ENCODE assay signal across 10 mouse cellular contexts in genomic region chr2:153548221-153548923, GRCm38 (mm10). TPM values are rescaled to one million over a fixed set of nuclear protein-coding genes. Genes with fewer than 3 reads are reported as not detected.
DNase-seq lines count a peak whose midpoint lies in the region; ATAC-seq and TF ChIP-seq lines count a peak whose summit lies in the region.
"Had no signal": no experiment of that assay in that cellular context is flagged by ENCODE, and none has a peak within 500 bp of the region (broad histone marks: within the 10 kb centered on the region; RNA-seq: fewer than 3 reads in every experiment).

No protein-coding gene starts in this region.

- H3K4me1 ChIP-seq in heart, embryonic 14.5 days (ENCODE audit: control insufficient read depth in 2 of 2, insufficient read depth in 2 of 2, low read length in 2 of 2) = peaks cover 21 to 27% of the 10 kb centered on the region in 2 experiments
- H3K4me1 ChIP-seq in forebrain, embryonic 11.5 days (replicated peaks; ENCODE audit: control insufficient read depth, insufficient read depth, low read length) = peaks cover 8% of the 10 kb centered on the region
- H3K4me1 ChIP-seq in midbrain, embryonic 12.5 days = peaks cover 24% of the 10 kb centered on the region

- intact Hi-C loops in left cerebral cortex, adult 2 months (cut with DNase I) = no loop called here

- DNase-seq in heart, adult 11 months = no peak
- peak; percentile 50 to 60 for DNase-seq in adrenal gland, adult 18-20 months (ENCODE audit: low spot score in 2 of 2)
- no peak for DNase-seq in forebrain, embryonic 11.5 days (ENCODE audit: low spot score)
- no peak for DNase-seq in cerebellum, adult 11-12 months
- no peak for DNase-seq in left cerebral cortex, adult 2 months (ENCODE audit: extremely low spot score in 1 of 2, low spot score in 2 of 2)
- DNase-seq in left cerebral cortex, adult 9 months (ENCODE audit: low spot score in 2 of 2) = no peak
- DNase-seq: lung, postnatal 14 days had no signal

- no peak overlapping the region for H3K4me2 ChIP-seq in heart, embryonic 14.5 days (ENCODE audit: low read length)
- H3K4me2 ChIP-seq in forebrain, embryonic 11.5 days (ENCODE audit: low read depth, low read length, severe bottlenecking) = no peak overlapping the region
- no peak overlapping the region; the same call in 1 of the 2 replicates for H3K4me2 ChIP-seq in midbrain, embryonic 12.5 days (replicated peaks)

- H3K9me3 ChIP-seq in heart, embryonic 14.5 days (ENCODE audit: control insufficient read depth, low read length) = no peaks in the 10 kb centered on the region
- H3K9me3 ChIP-seq in forebrain, embryonic 11.5 days (ENCODE audit: control insufficient read depth, low read length) = no peaks in the 10 kb centered on the region
- H3K9me3 ChIP-seq in midbrain, embryonic 12.5 days = no peaks in the 10 kb centered on the region

- H3K4me3 ChIP-seq in heart, embryonic 14.5 days (ENCODE audit: control insufficient read depth in 1 of 2, insufficient read depth in 1 of 2, low read depth in 1 of 2, low read length in 2 of 2) = no peak overlapping the region
- H3K4me3 ChIP-seq in forebrain, embryonic 11.5 days (ENCODE audit: low read depth, low read length) = no peak overlapping the region
- no peak overlapping the region for H3K4me3 ChIP-seq in midbrain, embryonic 12.5 days
- no peak overlapping the region for H3K4me3 ChIP-seq in left cerebral cortex, adult 2 months

- no peak for ATAC-seq in heart, embryonic 14.5 days (ENCODE audit: insufficient number of reproducible peaks, insufficient read depth, low FRiP score, low read depth)
- ATAC-seq in forebrain, embryonic 11.5 days (replicated peaks; ENCODE audit: low FRiP score) = peak; percentile 61; the same call in 1 of the 2 replicates
- peak; percentile 47; the same call in 1 of the 2 replicates for ATAC-seq in midbrain, embryonic 12.5 days (ENCODE audit: low FRiP score, low read depth)

- no peak for TF ChIP-seq CTCF in left cerebral cortex, adult 2 months (IDR thresholded peaks at IDR 0.05)

- WGBS in heart, embryonic 14.5 days = 37% methylated on average over 14 of the region's 14 CpGs
- 44% methylated on average over 14 of the region's 14 CpGs for WGBS in forebrain, embryonic 11.5 days
- WGBS in midbrain, embryonic 12.5 days = 34% methylated on average over 14 of the region's 14 CpGs

- no peaks in the 10 kb centered on the region for H3K27me3 ChIP-seq in heart, embryonic 14.5 days (ENCODE audit: control insufficient read depth, insufficient read depth, low read length)
- no peaks in the 10 kb centered on the region for H3K27me3 ChIP-seq in forebrain, embryonic 11.5 days (ENCODE audit: control insufficient read depth, insufficient read depth, low read length)
- H3K27me3 ChIP-seq in midbrain, embryonic 12.5 days = no peaks in the 10 kb centered on the region

- peak overlapping the region; percentile 8; the same call in 1 of the 2 replicates for H3K9ac ChIP-seq in heart, embryonic 14.5 days (ENCODE audit: low read length)
- no peak overlapping the region for H3K9ac ChIP-seq in forebrain, embryonic 11.5 days (ENCODE audit: low read length)
- no peak overlapping the region for H3K9ac ChIP-seq in midbrain, embryonic 12.5 days (replicated peaks)

- no peaks in the 10 kb centered on the region for H3K36me3 ChIP-seq in heart, embryonic 14.5 days (ENCODE audit: control insufficient read depth, insufficient read depth, low read length)
- no peaks in the 10 kb centered on the region for H3K36me3 ChIP-seq in forebrain, embryonic 11.5 days (ENCODE audit: control insufficient read depth, insufficient read depth, low read length)
- no peaks in the 10 kb centered on the region for H3K36me3 ChIP-seq in midbrain, embryonic 12.5 days

- peak overlapping the region in 1 of 2 experiments; percentile 67; a peak in 2 of 4 replicates for H3K27ac ChIP-seq in heart, embryonic 14.5 days (replicated peaks in 1 of 2; ENCODE audit: control insufficient read depth in 1 of 2, insufficient read depth in 1 of 2, low read depth in 2 of 2, low read length in 2 of 2)
- no peak overlapping the region for H3K27ac ChIP-seq in forebrain, embryonic 11.5 days (ENCODE audit: low read depth, low read length)
- H3K27ac ChIP-seq in midbrain, embryonic 12.5 days (replicated peaks) = no peak overlapping the region
- no peak overlapping the region for H3K27ac ChIP-seq in left cerebral cortex, adult 2 months

RNA-seq across cellular contexts. Expression of gene Nol4l, which starts 18.6 kb away (rescaled TPM):
- polyA plus RNA-seq in heart, embryonic 14.5 days (2014; fragmentation: Nextera tagmentation; extraction: Ambion mirVana) = 10.0 and 12.6 TPM in 2 replicates
- total RNA-seq in adrenal gland, adult 18-20 months (2021) = 10 to 100 TPM in 1 of 2 experiments, 1 to 10 TPM in 1; 9.4 to 13.2 TPM
- polyA plus RNA-seq in forebrain, embryonic 11.5 days (2014; fragmentation: Nextera tagmentation; extraction: Ambion mirVana) = 25.6 and 26.2 TPM in 2 replicates
- polyA plus RNA-seq in midbrain, embryonic 12.5 days (2016; fragmentation: Nextera tagmentation; extraction: Ambion mirVana) = 31.8 and 32.7 TPM in 2 replicates
- 10 to 100 TPM; 45.0 to 51.3 TPM for total RNA-seq in left cerebral cortex, adult 2 months (2021)

RNA-seq across cellular contexts. Expression of gene 4930404H24Rik, which starts 55.8 kb away (rescaled TPM):
- not detected in 2 replicates for polyA plus RNA-seq in heart, embryonic 14.5 days (2014; fragmentation: Nextera tagmentation; extraction: Ambion mirVana)
- total RNA-seq in adrenal gland, adult 18-20 months (2021) = not detected
- not detected in 2 replicates for polyA plus RNA-seq in forebrain, embryonic 11.5 days (2014; fragmentation: Nextera tagmentation; extraction: Ambion mirVana)
- not detected in 2 replicates for polyA plus RNA-seq in midbrain, embryonic 12.5 days (2016; fragmentation: Nextera tagmentation; extraction: Ambion mirVana)
- not detected for total RNA-seq in left cerebral cortex, adult 2 months (2021)
- total RNA-seq: layer of hippocampus, adult 18-20 months had no signal

Comparison
In these comparisons a context has a peak if more than half of its experiments do, and no peak if none do; other contexts are left out.
1. DNase-seq: peak in adrenal gland, adult 18-20 months (2 of 2); none in heart, adult 11 months (single experiment), forebrain, embryonic 11.5 days (single experiment), cerebellum, adult 11-12 months (single experiment), left cerebral cortex, adult 2 months (0 of 2) and left cerebral cortex, adult 9 months (0 of 2).